Mouse (Mus musculus) G1E (cell line): ENCODE measurements around the gene Zfp853. TPM values are rescaled to one million over a fixed set of nuclear protein-coding genes. Genes with fewer than 3 reads are reported as not detected.

Experiments used
- ATAC-seq: 2 replicates; pipeline ENCODE4 v1.8.0; 2016; ENCODE audit warnings: mild to moderate bottlenecking; ENCODE audit not compliant: insufficient number of reproducible peaks, poor library complexity, low FRiP score, severe bottlenecking; ENCODE audit errors: extremely low read depth
- DNase-seq: peaks from one replicate; pipeline ENCODE4 v3.0.0; 2012; ENCODE audit warnings: low spot score
- H3K27me3 ChIP-seq: 2 replicates; pipeline ENCODE4 v1.6.1; 2012; ENCODE audit warnings: mild to moderate bottlenecking, low read length, inconsistent platforms; ENCODE audit not compliant: insufficient read depth
- H3K36me3 ChIP-seq: replicated peaks from 2 replicates; pipeline ENCODE3; 2012; ENCODE audit warnings: mild to moderate bottlenecking, inconsistent platforms
- H3K4me1 ChIP-seq: 2 replicates; pipeline ENCODE4 v1.6.1; 2012; ENCODE audit warnings: low read depth, low read length, inconsistent platforms, mixed read lengths; ENCODE audit not compliant: insufficient read depth
- H3K4me3 ChIP-seq: 2 replicates; pipeline ENCODE4 v1.5.1; 2012; ENCODE audit warnings: low read depth, mild to moderate bottlenecking, inconsistent platforms, low read length, moderate library complexity, mixed read lengths
- H3K9me3 ChIP-seq: replicated peaks from 2 replicates; pipeline ENCODE4 v1.6.1; 2012; ENCODE audit warnings: inconsistent platforms
- CTCF ChIP-seq: IDR thresholded peaks from 2 replicates; pipeline ENCODE4 v1.5.1; 2012; ENCODE audit warnings: low read depth, low read length, inconsistent platforms, mixed read lengths
- GATA1 ChIP-seq: IDR thresholded peaks from 2 replicates; pipeline ENCODE4 v1.6.1; 2012; ENCODE audit warnings: borderline replicate concordance, low read length, inconsistent platforms, mixed read lengths
- GATA2 ChIP-seq: IDR thresholded peaks from 2 replicates; pipeline ENCODE4 v1.6.1; 2012; ENCODE audit warnings: low read depth, low read length, inconsistent platforms, borderline replicate concordance
- POLR2AphosphoS5 ChIP-seq: IDR thresholded peaks from 2 replicates; pipeline ENCODE4 v1.6.1; 2012; ENCODE audit warnings: low read depth, low read length, inconsistent platforms; ENCODE audit not compliant: insufficient replicate concordance
- TAL1 ChIP-seq: conservative IDR thresholded peaks from 2 replicates; pipeline ENCODE4 v1.6.1; 2012; ENCODE audit warnings: low read depth, low read length, inconsistent platforms, mixed read lengths
- polyA plus RNA-seq: library from polyadenylated mRNA; stranded (reverse); fragments of >175 nt; gene quantifications from 2 replicates; pipeline ENCODE4 v1.2.3, GENCODE M21; 2012
- total RNA-seq, 2 experiments: library from RNA; stranded (forward) in 1 of 2; stranded (reverse) in 1 of 2; fragments of 200-1000 nt in 1 of 2; fragments of >200 nt in 1 of 2; fragmentation: Nextera tagmentation in 1 of 2; gene quantifications; 2 replicates each; pipeline ENCODE4 v1.2.3; 2014 to 2017

Gene Zfp853
- total and polyA plus RNA-seq, 3 experiments, result 0.03 to 0.11 TPM; not detected in 1

GRCm38 (mm10) chr5:143261636-143262035, 31.8 kb downstream of the Zfp853 start:
- Histone ChIP-seq H3K9me3 (no peaks in the 10 kb centered on the region), H3K4me3 (no peak overlapping the region), H3K4me1 (peaks cover 13% of the 10 kb centered on the region), H3K27me3 (no peaks in the 10 kb centered on the region), H3K36me3 (peaks cover 86% of the 10 kb centered on the region)
- no peak for DNase-seq
- no peak for TF ChIP-seq CTCF
- TF ChIP-seq TAL1, result no peak
- no peak for ATAC-seq

- H3K9me3 ChIP-seq, result peaks cover 49% of the 10 kb centered on the region
- ATAC-seq, result no peak
- no peak overlapping the region for H3K4me3 ChIP-seq
- TF ChIP-seq POLR2AphosphoS5 (no peak), GATA1 (no peak), GATA2 (no peak), TAL1 (no peak), CTCF (no peak)
- no peak for DNase-seq
- peaks cover 3% of the 10 kb centered on the region; the same call in 1 of the 2 replicates for H3K4me1 ChIP-seq
- H3K27me3 ChIP-seq, result peaks cover 14% of the 10 kb centered on the region; the same call in 1 of the 2 replicates
- H3K36me3 ChIP-seq, result peaks cover 98% of the 10 kb centered on the region
Measured at GRCm38 (mm10) chr5:143255802-143256201, 37.6 kb downstream of the Zfp853 start.

- Histone ChIP-seq H3K27me3 (peaks cover 14% of the 10 kb centered on the region; the same call in 1 of the 2 replicates), H3K36me3 (peaks cover 94% of the 10 kb centered on the region), H3K4me1 (peaks cover 3% of the 10 kb centered on the region; the same call in 1 of the 2 replicates), H3K4me3 (peak overlapping the region; percentile 52; the same call in 1 of the 2 replicates), H3K9me3 (peaks cover 49% of the 10 kb centered on the region)
- DNase-seq (no peak), ATAC-seq (no peak)
- TF ChIP-seq TAL1 (no peak), GATA1 (no peak), POLR2AphosphoS5 (no peak), CTCF (no peak)
Measured at GRCm38 (mm10) chr5:143255131-143255519, 38.3 kb downstream of the Zfp853 start.

GRCm38 (mm10) chr5:143254487-143255130, 38.8 kb downstream of the Zfp853 start:
- ATAC-seq, result no peak

GRCm38 (mm10) chr5:143253881-143254486, 39.4 kb downstream of the Zfp853 start:
- peaks cover 2% of the 10 kb centered on the region; the same call in 1 of the 2 replicates for H3K4me1 ChIP-seq
- DNase-seq, result no peak
- peak overlapping the region; percentile 52; the same call in 1 of the 2 replicates for H3K4me3 ChIP-seq
- H3K9me3 ChIP-seq, result peaks cover 49% of the 10 kb centered on the region
- H3K27me3 ChIP-seq, result peaks cover 14% of the 10 kb centered on the region; the same call in 1 of the 2 replicates
- ATAC-seq, result no peak
- H3K36me3 ChIP-seq, result peaks cover 93% of the 10 kb centered on the region
- TF ChIP-seq CTCF (no peak), POLR2AphosphoS5 (no peak), GATA2 (no peak), TAL1 (no peak), GATA1 (no peak)

More at GRCm38 (mm10) chr5:143254487-143255130, 38.8 kb downstream of the Zfp853 start:
- Histone ChIP-seq H3K36me3 (peaks cover 93% of the 10 kb centered on the region), H3K27me3 (peaks cover 14% of the 10 kb centered on the region; the same call in 1 of the 2 replicates), H3K9me3 (peaks cover 49% of the 10 kb centered on the region), H3K4me1 (peaks cover 3% of the 10 kb centered on the region; the same call in 1 of the 2 replicates), H3K4me3 (peak overlapping the region; percentile 52; the same call in 1 of the 2 replicates)
- DNase-seq, result no peak
- TF ChIP-seq POLR2AphosphoS5 (no peak), CTCF (no peak), TAL1 (no peak), GATA2 (no peak), GATA1 (no peak)

GRCm38 (mm10) chr5:143253186-143253880, 40.1 kb downstream of the Zfp853 start:
- no peak for DNase-seq
- no peak for ATAC-seq
- Histone ChIP-seq H3K4me3 (peak overlapping the region; percentile 52; the same call in 1 of the 2 replicates), H3K9me3 (peaks cover 49% of the 10 kb centered on the region), H3K27me3 (peaks cover 14% of the 10 kb centered on the region; the same call in 1 of the 2 replicates), H3K4me1 (no peaks in the 10 kb centered on the region), H3K36me3 (peaks cover 93% of the 10 kb centered on the region)
- TF ChIP-seq GATA1, result no peak
- TF ChIP-seq POLR2AphosphoS5, result no peak
- TF ChIP-seq TAL1, result no peak
- TF ChIP-seq GATA2, result no peak
- TF ChIP-seq CTCF, result no peak
